Mouse (Mus musculus): ENCODE measurements around the gene Poc1b.

GRCm38 (mm10) chr10:99146596-99146995 is 39.8 kb downstream of the Poc1b start:
- TF ChIP-seq CTCF (IDR thresholded peaks at IDR 0.05; ENCODE audit: borderline replicate concordance, extremely low read depth, insufficient read depth, insufficient read length) (no peak), POLR2A (IDR thresholded peaks at IDR 0.05; ENCODE audit: borderline replicate concordance, extremely low read depth, insufficient read depth, insufficient read length, poor library complexity, severe bottlenecking) (no peak)

Data from brain, embryonic 14.5 days (tissue).